Comparison of ENCODE assay signal across 8 mouse cellular contexts in genomic region chr7:19749389-19750216, GRCm38 (mm10). TPM values are rescaled to one million over a fixed set of nuclear protein-coding genes. Genes with fewer than 3 reads are reported as not detected.
DNase-seq lines count a peak whose midpoint lies in the region; ATAC-seq lines count a peak whose summit lies in the region.

No protein-coding gene starts in this region.

- peak; percentile 98 for DNase-seq in adipocyte (ENCODE audit: low spot score)
- DNase-seq in embryo, embryonic 10 days (ENCODE audit: low spot score) = peak; percentile 99
- peak; percentile 94 for DNase-seq in gastrocnemius, postnatal 10 days
- DNase-seq in induced T-regulatory cell, adult 2 months (ENCODE audit: low read depth) = peak; percentile 90
- DNase-seq in left cerebral cortex, adult 9 months (ENCODE audit: low spot score in 2 of 2) = peak; percentile 87 to 95
- DNase-seq in right cerebral cortex, postnatal 14 days = peak; percentile 94
- DNase-seq in urinary bladder, postnatal 36 days (ENCODE audit: low spot score in 2 of 2) = peak; percentile 96 to 98

- ATAC-seq in megakaryocyte progenitor cell, adult 5-6 weeks (replicated peaks; ENCODE audit: poor library complexity) = peak; percentile 84

RNA-seq across cellular contexts. Expression of gene Nectin2, which starts 0.7 kb away (rescaled TPM):
- 10 to 100 TPM; 13.3 to 14.6 TPM for total RNA-seq in gastrocnemius, postnatal 10 days (2021)
- total RNA-seq in megakaryocyte progenitor cell, adult 5-6 weeks (2015) = 0.95 and 2.2 TPM in 2 replicates
- total RNA-seq in megakaryocyte progenitor cell, adult 5-6 weeks (2017) = 0.78 and 1.0 TPM in 2 replicates

RNA-seq across cellular contexts. Expression of gene Bcam, which starts 21.2 kb away (rescaled TPM):
- 10 to 100 TPM; 60.3 to 68.9 TPM for total RNA-seq in gastrocnemius, postnatal 10 days (2021)
- not detected in 2 replicates for total RNA-seq in megakaryocyte progenitor cell, adult 5-6 weeks (2015)
- total RNA-seq in megakaryocyte progenitor cell, adult 5-6 weeks (2017) = not detected in 2 replicates

RNA-seq across cellular contexts. Expression of gene Tomm40, which starts 34.4 kb away (rescaled TPM):
- 10 to 100 TPM; 59.3 to 63.3 TPM for total RNA-seq in gastrocnemius, postnatal 10 days (2021)
- total RNA-seq in megakaryocyte progenitor cell, adult 5-6 weeks (2015) = 61.5 and 62.2 TPM in 2 replicates
- total RNA-seq in megakaryocyte progenitor cell, adult 5-6 weeks (2017) = 42.5 and 50.8 TPM in 2 replicates

RNA-seq across cellular contexts. Expression of gene Cblc, which starts 47.0 kb away (rescaled TPM):
- total RNA-seq in gastrocnemius, postnatal 10 days (2021) = under 1 TPM; 0.38 to 0.59 TPM
- total RNA-seq in megakaryocyte progenitor cell, adult 5-6 weeks (2015) = not detected in 2 replicates
- total RNA-seq in megakaryocyte progenitor cell, adult 5-6 weeks (2017) = not detected in 2 replicates

RNA-seq across cellular contexts. Expression of gene Apoe, which starts 50.6 kb away (rescaled TPM):
- total RNA-seq in gastrocnemius, postnatal 10 days (2021) = 100 to 1,000 TPM; 100 to 116 TPM
- 18.7 and 27.5 TPM in 2 replicates for total RNA-seq in megakaryocyte progenitor cell, adult 5-6 weeks (2015)
- 110 and 130 TPM in 2 replicates for total RNA-seq in megakaryocyte progenitor cell, adult 5-6 weeks (2017)

Comparison
In these comparisons a context has a peak if more than half of its experiments do, and no peak if none do; other contexts are left out.
1. Peak in every context shown above with its lines: DNase-seq and ATAC-seq.
2. RNA of gene Nectin2, which starts 0.7 kb away (total RNA-seq): 13.3 to 14.6 TPM in gastrocnemius, postnatal 10 days; 0.78 to 2.2 TPM in megakaryocyte progenitor cell, adult 5-6 weeks; every median in the first group is over 4 times any median in the second.
3. RNA of gene Bcam, which starts 21.2 kb away (total RNA-seq): 60.3 to 68.9 TPM in gastrocnemius, postnatal 10 days; not detected in megakaryocyte progenitor cell, adult 5-6 weeks; every median in the first group is over 10 times any median in the second.